Mouse (Mus musculus) lung, adult 2 months (tissue): ENCODE measurements at regions not wholly inside any gene's neighbourhood (a gene's known extent, or its start where the extent isn't known, plus 50 kb on each side); places are given as distances from the start of the nearest gene placed in this dataset.

Experiments
- CTCF ChIP-seq: fragments of 200-500 bp; IDR thresholded peaks from 2 replicates; pipeline ENCODE4 v1.5.1; 2011; ENCODE audit warnings: mild to moderate bottlenecking, low read length, control low read depth; ENCODE audit not compliant: insufficient read depth
- POLR2A ChIP-seq: fragments of 200-500 bp; IDR thresholded peaks from 2 replicates; pipeline ENCODE4 v1.6.1; 2011; ENCODE audit warnings: low read depth, mild to moderate bottlenecking, control low read depth, low read length, borderline replicate concordance; ENCODE audit errors: extremely low read depth

DNA sequence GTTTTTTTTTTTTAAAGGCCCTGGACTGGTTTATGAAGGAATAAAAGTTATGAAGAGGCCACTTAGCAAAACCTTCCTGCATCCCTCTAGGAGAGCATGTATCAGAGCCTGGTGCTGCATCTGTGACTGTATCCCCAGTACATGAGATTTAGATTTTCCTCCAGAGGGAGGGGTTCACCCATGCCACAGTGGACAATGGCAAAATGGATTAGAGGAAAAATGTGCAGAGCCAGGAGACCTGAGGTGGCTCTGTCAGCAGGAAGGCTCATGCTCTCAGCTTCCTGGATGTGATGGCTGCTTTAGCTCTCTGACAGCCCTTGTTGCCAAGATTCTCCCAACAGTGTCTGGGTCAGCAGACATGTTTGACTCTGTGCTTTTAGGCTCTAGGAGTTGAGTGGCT is 298.2 kb downstream of the Eipr1 start:
- no peak for TF ChIP-seq CTCF
- no peak for TF ChIP-seq POLR2A
